In genomic region chr2:147178091-147179059, GRCm38 (mm10) we compare ENCODE assay signal across 8 mouse cellular contexts. TPM values are rescaled to one million over a fixed set of nuclear protein-coding genes. Genes with fewer than 3 reads are reported as not detected.
DNase-seq lines count a peak whose midpoint lies in the region; ATAC-seq and TF ChIP-seq lines count a peak whose summit lies in the region.

No protein-coding gene starts in this region.

- H3K4me2 ChIP-seq in intestine, embryonic 14.5 days (ENCODE audit: low read length): peak overlapping the region; percentile 48
- peak overlapping the region; percentile 58 for H3K4me2 ChIP-seq in limb, embryonic 14.5 days (replicated peaks; ENCODE audit: low read depth, low read length, severe bottlenecking)
- peak overlapping the region; percentile 42 for H3K4me2 ChIP-seq in midbrain, embryonic 15.5 days

- H3K27ac ChIP-seq in gastrocnemius, adult 2 months: no peak overlapping the region
- H3K27ac ChIP-seq in intestine, embryonic 14.5 days (ENCODE audit: low read depth): no peak overlapping the region
- H3K27ac ChIP-seq in limb, embryonic 14.5 days (replicated peaks; ENCODE audit: low read depth, low read length): no peak overlapping the region
- H3K27ac ChIP-seq in midbrain, embryonic 15.5 days: no peak overlapping the region

- H3K4me3 ChIP-seq in gastrocnemius, adult 2 months: peak overlapping the region; percentile 63
- H3K4me3 ChIP-seq in intestine, embryonic 14.5 days (ENCODE audit: low read depth, low read length): peak overlapping the region; percentile 24
- H3K4me3 ChIP-seq in limb, embryonic 14.5 days (replicated peaks; ENCODE audit: low read length): peak overlapping the region; percentile 31
- H3K4me3 ChIP-seq in midbrain, embryonic 15.5 days: peak overlapping the region; percentile 27

- TF ChIP-seq POLR2A in limb, embryonic 14.5 days (IDR thresholded peaks at IDR 0.05; ENCODE audit: borderline replicate concordance, extremely low read depth, insufficient read depth, insufficient read length): no peak

- H3K4me1 ChIP-seq in intestine, embryonic 14.5 days (replicated peaks; ENCODE audit: control insufficient read depth, insufficient read depth, low read length): 0 out of 2 replicates have a peak, but pooled peaks cover 5% of the 10 kb centered on the region
- no peaks in the 10 kb centered on the region for H3K4me1 ChIP-seq in limb, embryonic 14.5 days (ENCODE audit: control insufficient read depth, insufficient read depth, low read length)
- H3K4me1 ChIP-seq in midbrain, embryonic 15.5 days: peaks cover 16% of the 10 kb centered on the region

- peak; percentile 67; the same call in 1 of the 2 replicates for ATAC-seq in intestine, embryonic 14.5 days (replicated peaks; ENCODE audit: low FRiP score, low TSS enrichment, low read depth)
- ATAC-seq in limb, embryonic 14.5 days (ENCODE audit: low FRiP score, low read depth): peak; percentile 80
- ATAC-seq in midbrain, embryonic 15.5 days (replicated peaks): peak; percentile 80

- peak; percentile 74 for TF ChIP-seq CTCF in gastrocnemius, adult 2 months (IDR thresholded peaks at IDR 0.05)

- intact Hi-C loops in gastrocnemius, adult 2 months (cut with DNase I): no loop called here

- no peak overlapping the region for H3K9ac ChIP-seq in intestine, embryonic 14.5 days (ENCODE audit: low read length)
- no peak overlapping the region for H3K9ac ChIP-seq in limb, embryonic 14.5 days (ENCODE audit: low read depth, low read length, severe bottlenecking)
- H3K9ac ChIP-seq in midbrain, embryonic 15.5 days: peak overlapping the region; percentile 8; the same call in 1 of the 2 replicates

- H3K27me3 ChIP-seq in intestine, embryonic 14.5 days (replicated peaks; ENCODE audit: control insufficient read depth, insufficient read depth, low read length): peaks cover 69% of the 10 kb centered on the region
- peaks cover 57% of the 10 kb centered on the region for H3K27me3 ChIP-seq in limb, embryonic 14.5 days (ENCODE audit: control insufficient read depth, insufficient read depth, low read length)
- peaks cover 83% of the 10 kb centered on the region for H3K27me3 ChIP-seq in midbrain, embryonic 15.5 days (replicated peaks)

- H3K36me3 ChIP-seq in intestine, embryonic 14.5 days (ENCODE audit: control insufficient read depth, insufficient read depth, low read length): no peaks in the 10 kb centered on the region
- H3K36me3 ChIP-seq in limb, embryonic 14.5 days (ENCODE audit: control insufficient read depth, insufficient read depth, low read length): no peaks in the 10 kb centered on the region
- no peaks in the 10 kb centered on the region for H3K36me3 ChIP-seq in midbrain, embryonic 15.5 days (replicated peaks)

- DNase-seq in urinary bladder, postnatal 14 days (ENCODE audit: low spot score): peak; percentile 60
- no peak for DNase-seq in urinary bladder, postnatal 10 days (ENCODE audit: low spot score)
- peak; percentile 76 to 86 for DNase-seq in cerebellum, postnatal 14 days
- peak; percentile 63 for DNase-seq in gastrocnemius, adult 2 months
- DNase-seq in intestine, embryonic 14.5 days (ENCODE audit: low spot score): peak; percentile 84
- DNase-seq in limb, embryonic 14.5 days (ENCODE audit: low spot score): peak; percentile 83
- DNase-seq in spleen, postnatal 4 days (ENCODE audit: low spot score in 2 of 2): peak; percentile 55 to 81

- WGBS in intestine, embryonic 14.5 days: 2% methylated on average over 39 of the region's 39 CpGs
- under 1% methylated on average over 39 of the region's 39 CpGs for WGBS in limb, embryonic 14.5 days
- 1% methylated on average over 39 of the region's 39 CpGs for WGBS in midbrain, embryonic 15.5 days

- H3K9me3 ChIP-seq in intestine, embryonic 14.5 days (ENCODE audit: control insufficient read depth, low read length): no peaks in the 10 kb centered on the region
- no peaks in the 10 kb centered on the region for H3K9me3 ChIP-seq in limb, embryonic 14.5 days (ENCODE audit: control insufficient read depth, low read length)
- H3K9me3 ChIP-seq in midbrain, embryonic 15.5 days: no peaks in the 10 kb centered on the region

RNA-seq across cellular contexts. Expression of gene Nkx2-2, which starts 15.7 kb away (rescaled TPM):
- total RNA-seq in gastrocnemius, adult 2 months (2021): not detected
- 1.7 and 2.9 TPM in 2 replicates for polyA plus RNA-seq in intestine, embryonic 14.5 days (2014; fragmentation: Nextera tagmentation; extraction: Ambion mirVana)
- polyA plus RNA-seq in limb, embryonic 14.5 days (2012; rRNA removed): 0.09 and 0.20 TPM in 2 replicates
- 0.22 TPM in 1 of 2 replicates, not detected in the other for polyA plus RNA-seq in limb, embryonic 14.5 days (2014; fragmentation: Nextera tagmentation; extraction: Ambion mirVana)
- polyA plus RNA-seq in midbrain, embryonic 15.5 days (2015; fragmentation: Nextera tagmentation; extraction: Ambion mirVana): 6.3 and 9.4 TPM in 2 replicates
